Mouse (Mus musculus) embryonic fibroblast, embryonic 13.5 days (primary cell): ENCODE measurements around the gene Fam234b.

ENCODE experiments used
- CTCF ChIP-seq: IDR thresholded peaks from 2 replicates; pipeline ENCODE4 v1.5.1; 2011; ENCODE audit warnings: mild to moderate bottlenecking, control low read depth, low read length, moderate library complexity, borderline replicate concordance; ENCODE audit not compliant: insufficient read depth
- POLR2A ChIP-seq: IDR thresholded peaks from 2 replicates; pipeline ENCODE4 v1.6.1; 2011; ENCODE audit warnings: low read depth, mild to moderate bottlenecking, control low read depth, low read length, moderate library complexity

DNA sequence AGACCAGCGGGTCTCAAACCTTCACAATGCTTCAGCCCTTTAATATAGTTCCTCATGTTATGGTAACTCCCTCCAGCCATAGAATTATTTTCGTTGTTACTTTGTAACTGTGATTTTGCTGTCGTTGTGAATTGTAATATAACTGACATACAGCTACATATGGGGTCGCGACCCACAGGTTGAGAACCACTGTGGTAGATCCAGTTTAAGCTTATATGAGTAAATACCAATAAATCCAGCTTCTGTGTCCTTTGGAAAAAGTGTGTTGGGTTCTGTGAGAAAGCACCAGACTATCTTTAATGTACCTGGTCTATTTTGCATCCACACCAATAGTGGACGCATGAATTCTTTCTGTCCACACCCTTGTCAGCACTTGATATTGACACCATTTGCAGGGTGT lies 80.5 kb downstream of the Fam234b start:
- TF ChIP-seq CTCF (no peak), POLR2A (no peak)
